Mouse (Mus musculus): ENCODE measurements around the gene Clcnka. TPM values are rescaled to one million over a fixed set of nuclear protein-coding genes. Genes with fewer than 3 reads are reported as not detected.
A peak's percentile ranks its signal among the peaks of the same experiment; 100 is the strongest.

Gene Clcnka
- polyA plus RNA-seq, 1 experiment from 2014 or later = 0.17 TPM

DNA sequence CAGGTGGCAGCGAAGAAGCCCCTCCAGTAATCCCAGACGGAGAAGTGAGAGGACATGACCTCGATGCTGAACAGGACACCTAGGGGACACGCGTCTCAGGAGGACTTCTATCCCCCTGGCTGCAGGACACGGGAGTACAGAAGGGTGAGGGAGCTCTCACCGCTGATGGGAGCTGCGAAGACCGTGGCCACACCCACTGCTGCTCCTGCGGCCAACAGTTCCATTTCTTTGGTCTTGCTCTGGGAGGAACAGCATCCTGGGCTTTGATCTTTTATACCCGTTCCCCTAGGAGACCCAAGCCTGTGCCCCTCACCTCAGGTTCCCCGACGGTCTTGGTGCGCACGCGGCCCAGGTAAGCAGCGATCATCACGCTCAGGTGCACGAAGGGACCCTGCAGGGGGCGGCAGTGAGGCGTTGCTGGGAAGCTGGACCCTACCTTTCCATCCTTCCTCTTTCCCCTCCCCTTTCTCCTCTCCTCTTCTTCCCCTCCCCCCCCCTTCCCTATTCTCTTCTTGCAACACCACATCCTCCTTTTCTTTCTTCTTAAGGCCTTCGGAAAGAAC, 13.0 kb upstream of the Clcnka start:
- WGBS = 20% methylated on average over 22 of the region's 22 CpGs
- Histone ChIP-seq H3K9me3 (replicated peaks; ENCODE audit: control insufficient read depth, low read length) (no peaks in the 10 kb centered on the region), H3K27me3 (ENCODE audit: control insufficient read depth, insufficient read depth, low read length) (no peaks in the 10 kb centered on the region), H3K9ac (ENCODE audit: low read length) (no peak overlapping the region), H3K4me1 (ENCODE audit: control insufficient read depth, insufficient read depth, low read length) (0 out of 2 replicates have a peak, but pooled peaks cover 3% of the 10 kb centered on the region), H3K27ac (ENCODE audit: low read length) (no peak overlapping the region), H3K4me3 (replicated peaks; ENCODE audit: low read length) (no peak overlapping the region), H3K36me3 (ENCODE audit: control insufficient read depth, insufficient read depth, low read length) (no peaks in the 10 kb centered on the region), H3K4me2 (ENCODE audit: low read depth, low read length) (no peak overlapping the region)
- ATAC-seq (ENCODE audit: insufficient read depth, low FRiP score) = no peak

- Histone ChIP-seq H3K4me2 (ENCODE audit: low read depth, low read length) (no peak overlapping the region), H3K4me1 (ENCODE audit: control insufficient read depth, insufficient read depth, low read length) (peaks cover 11% of the 10 kb centered on the region), H3K27ac (ENCODE audit: low read length) (no peak overlapping the region), H3K27me3 (ENCODE audit: control insufficient read depth, insufficient read depth, low read length) (peaks cover 6% of the 10 kb centered on the region; the same call in 1 of the 2 replicates), H3K9me3 (replicated peaks; ENCODE audit: control insufficient read depth, low read length) (no peaks in the 10 kb centered on the region), H3K4me3 (replicated peaks; ENCODE audit: low read length) (no peak overlapping the region), H3K36me3 (ENCODE audit: control insufficient read depth, insufficient read depth, low read length) (no peaks in the 10 kb centered on the region), H3K9ac (ENCODE audit: low read length) (no peak overlapping the region)
- WGBS = 90% methylated on average over 3 of the region's 3 CpGs
- no peak for ATAC-seq (ENCODE audit: insufficient read depth, low FRiP score)
These were observed 10.1 kb upstream of the Clcnka start for GRCm38 (mm10) chr4:141408577-141408976.

DNA sequence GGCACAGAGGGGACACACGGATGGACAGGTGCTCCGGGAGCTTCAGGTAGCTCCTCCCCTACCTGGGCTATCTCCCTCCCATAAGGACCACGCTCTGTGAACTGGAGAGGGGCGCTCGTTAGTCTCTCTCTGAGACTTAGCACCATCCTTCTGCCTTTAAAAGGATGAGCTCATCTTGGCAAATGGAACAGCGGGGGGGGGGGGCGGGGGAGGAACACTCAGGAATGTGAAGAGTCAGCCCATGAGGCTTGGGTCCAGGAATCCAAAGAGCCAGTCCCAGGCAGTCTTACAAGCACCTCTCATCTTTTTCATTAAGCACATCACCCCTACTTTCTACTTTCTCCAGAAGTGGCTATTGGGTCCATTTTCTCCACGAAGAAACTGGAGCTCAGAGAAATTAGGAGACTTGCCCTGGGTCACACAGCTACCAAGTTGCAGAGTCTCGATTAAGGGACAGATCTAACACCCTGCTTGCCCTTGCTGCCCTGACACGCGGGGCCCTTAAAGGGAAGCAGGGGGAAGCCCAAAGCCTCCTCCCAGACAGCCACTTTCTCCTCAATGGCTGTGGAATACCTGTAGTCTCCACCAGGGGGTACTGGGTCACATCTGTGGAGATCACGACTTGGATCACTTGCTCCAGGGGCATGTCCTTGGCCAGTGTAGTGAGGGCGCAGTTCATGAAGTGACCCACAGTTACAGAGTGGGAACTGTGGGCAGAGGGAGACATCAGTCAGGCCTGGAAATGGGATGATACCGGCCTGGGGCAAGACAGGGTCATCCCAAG, 8.2 kb upstream of the Clcnka start:
- WGBS = 36% methylated on average over 14 of the region's 14 CpGs
- ATAC-seq (ENCODE audit: insufficient read depth, low FRiP score) = peak; percentile 36; the same call in 1 of the 2 replicates
- no peaks in the 10 kb centered on the region for H3K36me3 ChIP-seq (ENCODE audit: control insufficient read depth, insufficient read depth, low read length)
- no peak overlapping the region for H3K4me3 ChIP-seq (replicated peaks; ENCODE audit: low read length)
- H3K27ac ChIP-seq (ENCODE audit: low read length) = no peak overlapping the region
- no peaks in the 10 kb centered on the region for H3K9me3 ChIP-seq (replicated peaks; ENCODE audit: control insufficient read depth, low read length)
- H3K9ac ChIP-seq (ENCODE audit: low read length) = no peak overlapping the region
- H3K4me2 ChIP-seq (ENCODE audit: low read depth, low read length) = no peak overlapping the region
- peaks cover 7% of the 10 kb centered on the region; the same call in 1 of the 2 replicates for H3K27me3 ChIP-seq (ENCODE audit: control insufficient read depth, insufficient read depth, low read length)
- peaks cover 11% of the 10 kb centered on the region for H3K4me1 ChIP-seq (ENCODE audit: control insufficient read depth, insufficient read depth, low read length)

- Histone ChIP-seq H3K4me2 (ENCODE audit: low read depth, low read length) (no peak overlapping the region), H3K27me3 (ENCODE audit: control insufficient read depth, insufficient read depth, low read length) (peaks cover 7% of the 10 kb centered on the region; the same call in 1 of the 2 replicates), H3K36me3 (ENCODE audit: control insufficient read depth, insufficient read depth, low read length) (no peaks in the 10 kb centered on the region), H3K9me3 (replicated peaks; ENCODE audit: control insufficient read depth, low read length) (no peaks in the 10 kb centered on the region), H3K4me3 (replicated peaks; ENCODE audit: low read length) (no peak overlapping the region), H3K9ac (ENCODE audit: low read length) (no peak overlapping the region), H3K4me1 (ENCODE audit: control insufficient read depth, insufficient read depth, low read length) (peaks cover 11% of the 10 kb centered on the region), H3K27ac (ENCODE audit: low read length) (no peak overlapping the region)
- no peak for ATAC-seq (ENCODE audit: insufficient read depth, low FRiP score)
- WGBS = 84% methylated on average over 3 of the region's 3 CpGs
These were observed 6.7 kb upstream of the Clcnka start for GRCm38 (mm10) chr4:141405314-141405622.

DNA sequence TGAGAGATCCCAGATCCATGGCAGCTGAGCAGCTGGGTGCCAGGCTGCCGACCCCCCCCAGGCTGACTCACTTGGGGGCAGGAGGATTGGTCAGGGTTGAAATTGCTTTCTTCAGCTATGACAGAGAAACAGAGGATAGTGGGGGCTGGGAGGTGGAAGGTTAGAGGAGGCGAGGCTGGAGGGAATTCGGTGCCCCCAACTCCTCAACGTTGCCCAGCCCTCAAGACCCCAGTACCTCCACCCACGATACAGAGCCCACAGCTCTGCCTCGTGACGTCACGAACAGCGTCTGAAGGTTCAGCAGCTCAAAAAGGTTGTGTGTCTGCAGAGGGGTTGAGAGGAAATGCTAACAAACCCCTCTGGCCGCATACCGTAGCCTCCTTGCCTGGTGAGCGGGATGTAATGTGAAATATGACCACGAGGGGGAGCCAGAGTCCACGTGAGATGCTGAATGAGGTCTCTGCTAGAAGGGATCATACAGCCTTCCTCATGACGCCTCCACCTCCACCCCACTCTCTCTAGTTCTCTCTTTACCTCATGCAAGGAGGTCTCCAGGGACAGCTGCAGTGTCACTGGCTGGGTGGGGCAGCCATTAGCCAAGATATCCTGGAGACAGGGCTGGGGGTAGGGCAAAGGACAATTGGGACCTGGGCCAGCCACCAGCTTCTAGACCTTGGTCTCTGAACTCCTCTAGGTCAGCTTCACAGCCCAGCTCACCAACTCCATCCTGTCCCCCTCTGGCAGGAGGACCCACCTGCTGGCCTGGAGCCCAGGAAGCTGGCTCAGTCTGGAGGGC, 6.2 kb upstream of the Clcnka start:
- H3K4me3 ChIP-seq (replicated peaks; ENCODE audit: low read length) = peak overlapping the region; percentile 18
- H3K4me2 ChIP-seq (ENCODE audit: low read depth, low read length) = peak overlapping the region; percentile 45
- WGBS = 14% methylated on average over 15 of the region's 15 CpGs
- no peaks in the 10 kb centered on the region for H3K9me3 ChIP-seq (replicated peaks; ENCODE audit: control insufficient read depth, low read length)
- peaks cover 7% of the 10 kb centered on the region; the same call in 1 of the 2 replicates for H3K27me3 ChIP-seq (ENCODE audit: control insufficient read depth, insufficient read depth, low read length)
- peaks cover 11% of the 10 kb centered on the region for H3K4me1 ChIP-seq (ENCODE audit: control insufficient read depth, insufficient read depth, low read length)
- H3K27ac ChIP-seq (ENCODE audit: low read length) = no peak overlapping the region
- no peaks in the 10 kb centered on the region for H3K36me3 ChIP-seq (ENCODE audit: control insufficient read depth, insufficient read depth, low read length)
- peak; percentile 61 for ATAC-seq (ENCODE audit: insufficient read depth, low FRiP score)
- peak overlapping the region; percentile 70 for H3K9ac ChIP-seq (ENCODE audit: low read length)

- peaks cover 8% of the 10 kb centered on the region for H3K4me1 ChIP-seq (ENCODE audit: control insufficient read depth, insufficient read depth, low read length)
- no peaks in the 10 kb centered on the region for H3K9me3 ChIP-seq (replicated peaks; ENCODE audit: control insufficient read depth, low read length)
- no peak for ATAC-seq (ENCODE audit: insufficient read depth, low FRiP score)
- WGBS = 87% methylated on average over 15 of the region's 15 CpGs
- no peak overlapping the region for H3K4me2 ChIP-seq (ENCODE audit: low read depth, low read length)
- H3K9ac ChIP-seq (ENCODE audit: low read length) = no peak overlapping the region
- no peak overlapping the region for H3K27ac ChIP-seq (ENCODE audit: low read length)
- H3K36me3 ChIP-seq (ENCODE audit: control insufficient read depth, insufficient read depth, low read length) = no peaks in the 10 kb centered on the region
- peaks cover 7% of the 10 kb centered on the region; the same call in 1 of the 2 replicates for H3K27me3 ChIP-seq (ENCODE audit: control insufficient read depth, insufficient read depth, low read length)
- no peak overlapping the region for H3K4me3 ChIP-seq (replicated peaks; ENCODE audit: low read length)
These were observed 1.6 kb upstream of the Clcnka start for GRCm38 (mm10) chr4:141400171-141400570.

DNA sequence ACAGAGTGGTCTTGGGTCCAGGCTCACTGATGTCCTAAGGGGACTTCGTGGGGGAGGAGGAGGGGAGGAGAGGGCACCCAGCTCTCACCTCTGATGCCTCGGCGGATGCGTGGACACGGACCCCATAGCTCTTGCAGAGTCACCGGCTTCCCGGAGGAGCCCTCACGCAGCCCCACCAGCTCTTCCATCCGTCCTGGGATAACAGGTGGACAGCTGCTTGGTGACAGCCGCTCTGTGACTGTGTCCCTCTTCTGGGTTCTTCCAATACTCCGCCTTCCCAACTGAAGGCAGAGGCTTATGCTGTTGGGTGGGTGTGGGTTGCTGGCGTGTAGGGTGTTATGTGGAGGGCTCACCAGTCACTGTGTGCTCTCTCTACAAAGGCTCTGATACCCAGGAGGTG, 663 bp downstream of the Clcnka start:
- Histone ChIP-seq H3K4me1 (ENCODE audit: control insufficient read depth, insufficient read depth, low read length) (peaks cover 4% of the 10 kb centered on the region), H3K9me3 (replicated peaks; ENCODE audit: control insufficient read depth, low read length) (no peaks in the 10 kb centered on the region), H3K27me3 (ENCODE audit: control insufficient read depth, insufficient read depth, low read length) (no peaks in the 10 kb centered on the region), H3K9ac (ENCODE audit: low read length) (no peak overlapping the region), H3K4me2 (ENCODE audit: low read depth, low read length) (no peak overlapping the region), H3K27ac (ENCODE audit: low read length) (no peak overlapping the region), H3K4me3 (replicated peaks; ENCODE audit: low read length) (no peak overlapping the region), H3K36me3 (ENCODE audit: control insufficient read depth, insufficient read depth, low read length) (no peaks in the 10 kb centered on the region)
- WGBS = 74% methylated on average over 12 of the region's 12 CpGs
- no peak for ATAC-seq (ENCODE audit: insufficient read depth, low FRiP score)

GRCm38 (mm10) chr4:141394751-141395150, 3.8 kb downstream of the Clcnka start:
- ATAC-seq (ENCODE audit: insufficient read depth, low FRiP score) = no peak
- 20% methylated on average over 16 of the region's 16 CpGs for WGBS
- Histone ChIP-seq H3K4me3 (replicated peaks; ENCODE audit: low read length) (peak overlapping the region; percentile 8), H3K36me3 (ENCODE audit: control insufficient read depth, insufficient read depth, low read length) (no peaks in the 10 kb centered on the region), H3K9ac (ENCODE audit: low read length) (peak overlapping the region; percentile 54), H3K27me3 (ENCODE audit: control insufficient read depth, insufficient read depth, low read length) (no peaks in the 10 kb centered on the region), H3K27ac (ENCODE audit: low read length) (no peak overlapping the region), H3K9me3 (replicated peaks; ENCODE audit: control insufficient read depth, low read length) (no peaks in the 10 kb centered on the region), H3K4me1 (ENCODE audit: control insufficient read depth, insufficient read depth, low read length) (peaks cover 4% of the 10 kb centered on the region), H3K4me2 (ENCODE audit: low read depth, low read length) (peak overlapping the region; percentile 36)

DNA sequence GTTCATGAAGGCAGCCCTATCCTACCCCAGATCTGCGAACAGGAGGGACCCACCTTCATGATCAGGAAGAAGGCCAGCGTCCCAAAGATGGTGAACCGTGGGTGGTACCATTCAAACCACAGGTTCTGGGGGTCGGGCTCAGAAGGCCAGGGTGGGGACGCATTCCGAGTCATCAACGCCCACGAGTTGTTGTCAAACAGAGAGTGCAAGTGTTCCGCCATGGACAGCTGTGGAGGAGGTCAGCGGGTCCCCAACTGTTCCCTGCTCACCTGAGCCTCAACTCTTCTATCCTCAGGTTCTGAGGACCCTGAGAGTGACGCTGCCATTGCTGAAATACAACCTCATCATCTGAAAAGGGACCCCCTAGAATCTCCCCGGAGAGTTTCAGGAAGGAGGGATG, 7.2 kb downstream of the Clcnka start:
- ATAC-seq (ENCODE audit: insufficient read depth, low FRiP score) = no peak
- no peak overlapping the region for H3K27ac ChIP-seq (ENCODE audit: low read length)
- WGBS = 75% methylated on average over 12 of the region's 12 CpGs
- H3K4me2 ChIP-seq (ENCODE audit: low read depth, low read length) = no peak overlapping the region
- H3K36me3 ChIP-seq (ENCODE audit: control insufficient read depth, insufficient read depth, low read length) = no peaks in the 10 kb centered on the region
- H3K9me3 ChIP-seq (replicated peaks; ENCODE audit: control insufficient read depth, low read length) = no peaks in the 10 kb centered on the region
- H3K4me1 ChIP-seq (ENCODE audit: control insufficient read depth, insufficient read depth, low read length) = peaks cover 4% of the 10 kb centered on the region
- H3K27me3 ChIP-seq (ENCODE audit: control insufficient read depth, insufficient read depth, low read length) = no peaks in the 10 kb centered on the region
- no peak overlapping the region for H3K4me3 ChIP-seq (replicated peaks; ENCODE audit: low read length)
- no peak overlapping the region for H3K9ac ChIP-seq (ENCODE audit: low read length)

Measured in stomach, embryonic 16.5 days (tissue).